Mouse (Mus musculus): ENCODE data around the gene Glo1.

GRCm38 (mm10) chr17:30609980-30610307 lies 16.7 kb downstream of the Glo1 start:
- TF ChIP-seq POLR2A (IDR thresholded peaks at IDR 0.05; ENCODE audit: borderline replicate concordance, control insufficient read depth, low read depth, low read length) (no peak), CTCF (IDR thresholded peaks at IDR 0.05; ENCODE audit: control insufficient read depth, insufficient read depth, low read length) (no peak)

Measured in bone marrow, adult 2 months (tissue).